7 mouse cellular contexts compared by ENCODE assay signal in the genomic region with DNA sequence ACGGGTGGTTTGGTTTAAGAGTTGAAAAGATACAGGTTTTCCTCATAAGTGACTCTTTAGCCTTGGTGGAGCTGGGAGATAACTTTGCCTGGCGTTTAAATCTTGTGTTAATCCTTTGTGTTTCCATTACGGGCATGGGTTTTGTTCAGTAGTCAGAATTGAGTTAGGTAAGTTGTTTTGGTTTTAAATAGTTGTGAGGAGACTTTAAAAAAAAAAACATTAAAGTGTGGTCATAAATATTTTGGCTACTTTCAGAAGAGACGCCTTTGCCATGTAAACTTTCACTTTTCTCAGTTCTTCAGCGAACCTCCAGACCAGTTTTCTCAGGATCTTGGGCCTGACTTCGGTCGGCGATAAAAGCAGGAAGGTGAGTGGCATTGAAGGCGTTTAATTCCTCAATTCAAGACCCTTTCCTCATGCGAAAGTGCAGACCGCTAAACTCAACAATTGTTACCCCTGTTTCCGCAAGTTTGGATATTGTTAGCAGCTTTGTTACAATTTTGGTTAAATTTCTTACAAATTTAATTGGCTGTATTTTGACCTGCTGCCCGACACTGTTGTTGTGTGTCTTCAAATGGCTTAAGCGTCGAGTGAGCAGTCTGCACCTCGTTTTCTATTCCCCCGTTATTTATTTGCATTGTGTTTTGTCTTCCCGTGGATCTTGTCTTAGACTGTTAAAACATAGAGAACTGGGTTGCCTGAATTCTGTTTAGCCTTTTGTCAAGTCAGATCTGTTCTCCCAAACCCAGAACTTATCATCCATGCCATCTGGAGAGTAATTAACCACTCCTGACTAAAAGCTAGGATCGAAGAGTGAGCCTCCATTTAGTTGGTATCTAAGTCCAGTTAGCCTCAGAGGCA. TPM values are rescaled to one million over a fixed set of nuclear protein-coding genes. Genes with fewer than 3 reads are reported as not detected.
A peak's percentile ranks its signal among the peaks of the same experiment; 100 is the strongest.
DNase-seq lines count a peak whose midpoint lies in the region; ATAC-seq and TF ChIP-seq lines count a peak whose summit lies in the region.

No protein-coding gene starts in this region.

- no peaks in the 10 kb centered on the region for H3K9me3 ChIP-seq in intestine, embryonic 16.5 days (ENCODE audit: control insufficient read depth, low read length)
- no peaks in the 10 kb centered on the region for H3K9me3 ChIP-seq in midbrain, postnatal 0 days (ENCODE audit: low read length)

- peak overlapping the region; percentile 93 for H3K9ac ChIP-seq in intestine, embryonic 16.5 days (ENCODE audit: low read depth, low read length)
- peak overlapping the region; percentile 98 for H3K9ac ChIP-seq in midbrain, postnatal 0 days (replicated peaks; ENCODE audit: low read length, poor library complexity, severe bottlenecking)

- ATAC-seq in intestine, embryonic 16.5 days, result no peak
- ATAC-seq in midbrain, postnatal 0 days (ENCODE audit: low FRiP score), result no peak

- H3K27ac ChIP-seq in thymus, adult 2 months (ENCODE audit: control insufficient read depth, insufficient read depth, low read length), result peak overlapping the region; percentile 51
- H3K27ac ChIP-seq in intestine, embryonic 16.5 days (ENCODE audit: low read length), result peak overlapping the region; percentile 90
- peak overlapping the region; percentile 86 for H3K27ac ChIP-seq in midbrain, postnatal 0 days (ENCODE audit: low read depth, low read length)

- peaks cover 4% of the 10 kb centered on the region; the same call in 1 of the 2 replicates for H3K4me1 ChIP-seq in thymus, adult 2 months (replicated peaks; ENCODE audit: control insufficient read depth, insufficient read depth, low read length)
- peaks cover 10% of the 10 kb centered on the region; the same call in 1 of the 2 replicates for H3K4me1 ChIP-seq in intestine, embryonic 16.5 days (ENCODE audit: control insufficient read depth, insufficient read depth, low read length)
- peaks cover 15% of the 10 kb centered on the region for H3K4me1 ChIP-seq in midbrain, postnatal 0 days (ENCODE audit: insufficient read depth, low read length)

- peak; percentile 23 for DNase-seq in thymus, adult 2 months
- no peak for DNase-seq in thymus, adult 18-20 months
- DNase-seq in embryo, embryonic 11 days, result peak; percentile 33
- no peak for DNase-seq in midbrain, postnatal 0 days (ENCODE audit: low spot score)
- no peak for DNase-seq in cerebellum, adult 9-10 months
- DNase-seq in cerebellum, postnatal 4 days (ENCODE audit: low spot score in 2 of 2), result no peak

- no peak for TF ChIP-seq POLR2A in thymus, adult 2 months (IDR thresholded peaks at IDR 0.05; ENCODE audit: control insufficient read depth, extremely low read depth, insufficient read depth, low read length, poor library complexity)

- no peak for TF ChIP-seq CTCF in thymus, adult 2 months (IDR thresholded peaks at IDR 0.05; ENCODE audit: borderline replicate concordance, control insufficient read depth, extremely low read depth, insufficient read depth, low read length, poor library complexity)
- TF ChIP-seq CTCF in midbrain, postnatal 0 days (IDR thresholded peaks at IDR 0.05), result no peak

- H3K27me3 ChIP-seq in thymus, adult 2 months (ENCODE audit: control insufficient read depth, insufficient read depth, low read length), result no peaks in the 10 kb centered on the region
- no peaks in the 10 kb centered on the region for H3K27me3 ChIP-seq in intestine, embryonic 16.5 days (replicated peaks; ENCODE audit: control insufficient read depth, insufficient read depth, low read length)
- H3K27me3 ChIP-seq in midbrain, postnatal 0 days (ENCODE audit: insufficient read depth, low read length), result no peaks in the 10 kb centered on the region

- peak overlapping the region; percentile 82 for H3K4me3 ChIP-seq in thymus, adult 2 months (ENCODE audit: control insufficient read depth, insufficient read depth, low read length)
- H3K4me3 ChIP-seq in intestine, embryonic 16.5 days (ENCODE audit: low read length), result peak overlapping the region; percentile 76
- H3K4me3 ChIP-seq in midbrain, postnatal 0 days (ENCODE audit: low read depth, low read length), result peak overlapping the region; percentile 99

- peaks cover 17% of the 10 kb centered on the region for H3K36me3 ChIP-seq in thymus, adult 2 months (ENCODE audit: control insufficient read depth, insufficient read depth, low read length)
- peaks cover 9% of the 10 kb centered on the region; the same call in 1 of the 2 replicates for H3K36me3 ChIP-seq in intestine, embryonic 16.5 days (ENCODE audit: control insufficient read depth, insufficient read depth, low read length)
- 0 out of 2 replicates have a peak, but pooled peaks cover 6% of the 10 kb centered on the region for H3K36me3 ChIP-seq in midbrain, postnatal 0 days (ENCODE audit: insufficient read depth, low read length)

- 2% methylated on average over 19 of the region's 19 CpGs for WGBS in thymus, adult 2 months
- WGBS in intestine, embryonic 16.5 days, result 5% methylated on average over 19 of the region's 19 CpGs
- WGBS in midbrain, postnatal 0 days, result 13% methylated on average over 19 of the region's 19 CpGs

- H3K4me2 ChIP-seq in intestine, embryonic 16.5 days (ENCODE audit: low read depth, low read length), result peak overlapping the region; percentile 66
- peak overlapping the region; percentile 85 for H3K4me2 ChIP-seq in midbrain, postnatal 0 days (ENCODE audit: low read depth, low read length, poor library complexity, severe bottlenecking)

RNA-seq across cellular contexts. Expression of gene Dcaf8, which starts 1.3 kb away (rescaled TPM):
- 79.7 and 81.0 TPM in 2 replicates for polyA plus RNA-seq in thymus, adult 2 months (2012; rRNA removed)
- 93.2 and 102 TPM in 2 replicates for polyA plus RNA-seq in intestine, embryonic 16.5 days (2015; fragmentation: Nextera tagmentation; extraction: Ambion mirVana)
- 64.6 and 72.8 TPM in 2 replicates for total RNA-seq in midbrain, postnatal 0 days (2014; rRNA removed)
- polyA plus RNA-seq in midbrain, postnatal 0 days (2015; fragmentation: Nextera tagmentation; extraction: Ambion mirVana), result 66.8 and 67.6 TPM in 2 replicates

RNA-seq across cellular contexts. Expression of gene Pex19, which starts 22.6 kb away (rescaled TPM):
- 68.5 and 76.9 TPM in 2 replicates for polyA plus RNA-seq in thymus, adult 2 months (2012; rRNA removed)
- 161 TPM in 2 replicates for polyA plus RNA-seq in intestine, embryonic 16.5 days (2015; fragmentation: Nextera tagmentation; extraction: Ambion mirVana)
- total RNA-seq in midbrain, postnatal 0 days (2014; rRNA removed), result 154 and 200 TPM in 2 replicates
- 140 and 146 TPM in 2 replicates for polyA plus RNA-seq in midbrain, postnatal 0 days (2015; fragmentation: Nextera tagmentation; extraction: Ambion mirVana)

RNA-seq across cellular contexts. Expression of gene Pea15a, which starts 57.4 kb away (rescaled TPM):
- 28.4 and 38.8 TPM in 2 replicates for polyA plus RNA-seq in thymus, adult 2 months (2012; rRNA removed)
- 80.2 and 81.3 TPM in 2 replicates for polyA plus RNA-seq in intestine, embryonic 16.5 days (2015; fragmentation: Nextera tagmentation; extraction: Ambion mirVana)
- total RNA-seq in midbrain, postnatal 0 days (2014; rRNA removed), result 311 and 342 TPM in 2 replicates
- polyA plus RNA-seq in midbrain, postnatal 0 days (2015; fragmentation: Nextera tagmentation; extraction: Ambion mirVana), result 501 and 555 TPM in 2 replicates

Comparison
In these comparisons a context has a peak if more than half of its experiments do, and no peak if none do; other contexts are left out.
1. DNase-seq: peak in thymus, adult 2 months (single experiment) and embryo, embryonic 11 days (single experiment); none in thymus, adult 18-20 months (0 of 2), midbrain, postnatal 0 days (single experiment), cerebellum, adult 9-10 months (single experiment) and cerebellum, postnatal 4 days (0 of 2).
2. Peak in every context shown above with its lines, with median percentiles within 50 percentile points of each other: H3K27ac ChIP-seq and H3K4me3 ChIP-seq.